Mouse (Mus musculus): Measurements from ENCODE around the gene Hist1h2bn. TPM values are rescaled to one million over a fixed set of nuclear protein-coding genes. Genes with fewer than 3 reads are reported as not detected.
"Not testable (repeated sequence)": the region's sequence is repeated elsewhere in the genome, so short reads cannot be mapped to it uniquely, and the experiment has no call there.

Gene Hist1h2bn
- polyA plus RNA-seq, 1 experiment from 2014 or later, result 3.2 TPM

GRCm38 (mm10) chr13:21749387-21750158 is 4.3 kb upstream of the Hist1h2bn start:
- WGBS, result 4% methylated on average over 5 of the region's 5 CpGs
- H3K36me3 ChIP-seq (ENCODE audit: control insufficient read depth, insufficient read depth, low read length), result no peaks in the 10 kb centered on the region
- peak overlapping the region; percentile 82 for H3K4me2 ChIP-seq (ENCODE audit: low read length)
- no peaks in the 10 kb centered on the region for H3K27me3 ChIP-seq (replicated peaks; ENCODE audit: control insufficient read depth, insufficient read depth, low read length)
- peak overlapping the region; percentile 88 for H3K9ac ChIP-seq (ENCODE audit: low read length)
- H3K27ac ChIP-seq (ENCODE audit: low read depth), result peak overlapping the region; percentile 97
- peak; percentile 73 for DNase-seq (ENCODE audit: low spot score)
- no peaks in the 10 kb centered on the region for H3K9me3 ChIP-seq (ENCODE audit: control insufficient read depth, low read length)
- peak overlapping the region; percentile 77 for H3K4me3 ChIP-seq (ENCODE audit: low read depth, low read length)
- ATAC-seq (replicated peaks; ENCODE audit: low FRiP score, low TSS enrichment, low read depth), result no peak
- H3K4me1 ChIP-seq (replicated peaks; ENCODE audit: control insufficient read depth, insufficient read depth, low read length), result peaks cover 24% of the 10 kb centered on the region

- peak; percentile 99 for DNase-seq (ENCODE audit: low spot score)
- ATAC-seq (replicated peaks; ENCODE audit: low FRiP score, low TSS enrichment, low read depth), result peak; percentile 85
- Histone ChIP-seq H3K9ac (ENCODE audit: low read length) (peak within 1 kb of the TSS; percentile 88), H3K4me1 (replicated peaks; ENCODE audit: control insufficient read depth, insufficient read depth, low read length) (peaks cover 24% of the 10 kb centered on the region), H3K27ac (ENCODE audit: low read depth) (peak within 1 kb of the TSS; percentile 97), H3K4me2 (ENCODE audit: low read length) (peak within 1 kb of the TSS; percentile 82), H3K4me3 (ENCODE audit: low read depth, low read length) (peak within 1 kb of the TSS; percentile 77)
- H3K9me3 ChIP-seq (ENCODE audit: control insufficient read depth, low read length); H3K27me3 ChIP-seq (replicated peaks; ENCODE audit: control insufficient read depth, insufficient read depth, low read length); H3K36me3 ChIP-seq (ENCODE audit: control insufficient read depth, insufficient read depth, low read length): not testable (repeated sequence)
- WGBS, result under 1% methylated on average over 39 of the region's 56 CpGs
Observed at GRCm38 (mm10) chr13:21750159-21751017, 3.5 kb upstream of the Hist1h2bn start, which contains the start of gene Hist1h4k. Gene Hist1h4k (minus strand): TSS chr13:21750505.

DNA sequence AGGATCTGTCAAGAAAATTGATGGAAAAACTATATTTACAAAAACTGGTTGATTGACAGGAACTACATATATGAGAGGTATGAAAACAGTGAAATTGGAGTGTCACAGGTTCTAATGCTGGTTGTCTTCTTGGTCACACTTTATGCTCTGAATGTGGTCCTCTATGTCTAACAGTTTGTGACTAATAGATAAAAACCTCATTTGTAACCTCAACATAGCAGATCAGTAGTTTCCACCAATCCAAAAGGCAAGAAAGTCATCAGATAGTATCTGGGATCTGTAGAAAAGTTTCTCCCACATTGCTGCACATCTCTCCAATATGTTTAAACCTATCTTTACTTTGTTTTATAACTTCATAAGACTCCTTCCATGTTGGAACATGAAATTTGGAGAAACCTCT is 2.5 kb upstream of the Hist1h2bn start:
- H3K27me3 ChIP-seq (replicated peaks; ENCODE audit: control insufficient read depth, insufficient read depth, low read length), result no peaks in the 10 kb centered on the region
- H3K4me2 ChIP-seq (ENCODE audit: low read length), result no peak overlapping the region
- H3K4me3 ChIP-seq (ENCODE audit: low read depth, low read length), result no peak overlapping the region
- H3K36me3 ChIP-seq (ENCODE audit: control insufficient read depth, insufficient read depth, low read length), result no peaks in the 10 kb centered on the region
- no peak overlapping the region; the same call in 1 of the 2 replicates for H3K27ac ChIP-seq (ENCODE audit: low read depth)
- peaks cover 24% of the 10 kb centered on the region for H3K4me1 ChIP-seq (replicated peaks; ENCODE audit: control insufficient read depth, insufficient read depth, low read length)
- H3K9ac ChIP-seq (ENCODE audit: low read length), result no peak overlapping the region
- no peaks in the 10 kb centered on the region for H3K9me3 ChIP-seq (ENCODE audit: control insufficient read depth, low read length)
- DNase-seq (ENCODE audit: low spot score) (no peak), ATAC-seq (replicated peaks; ENCODE audit: low FRiP score, low TSS enrichment, low read depth) (no peak)

GRCm38 (mm10) chr13:21751827-21752226 is 2.1 kb upstream of the Hist1h2bn start:
- WGBS, result 68% methylated on average over 3 of the region's 3 CpGs
- Histone ChIP-seq H3K4me2 (ENCODE audit: low read length) (peak overlapping the region; percentile 70; the same call in 1 of the 2 replicates), H3K4me1 (replicated peaks; ENCODE audit: control insufficient read depth, insufficient read depth, low read length) (peaks cover 24% of the 10 kb centered on the region), H3K4me3 (ENCODE audit: low read depth, low read length) (no peak overlapping the region), H3K9me3 (ENCODE audit: control insufficient read depth, low read length) (no peaks in the 10 kb centered on the region), H3K27ac (ENCODE audit: low read depth) (peak overlapping the region; percentile 89), H3K9ac (ENCODE audit: low read length) (no peak overlapping the region), H3K36me3 (ENCODE audit: control insufficient read depth, insufficient read depth, low read length) (no peaks in the 10 kb centered on the region), H3K27me3 (replicated peaks; ENCODE audit: control insufficient read depth, insufficient read depth, low read length) (no peaks in the 10 kb centered on the region)
- ATAC-seq (replicated peaks; ENCODE audit: low FRiP score, low TSS enrichment, low read depth) (no peak), DNase-seq (ENCODE audit: low spot score) (no peak)

GRCm38 (mm10) chr13:21752356-21752755 is 1.6 kb upstream of the Hist1h2bn start:
- H3K9ac ChIP-seq (ENCODE audit: low read length), result peak overlapping the region; percentile 69
- DNase-seq (ENCODE audit: low spot score), result no peak

DNA sequence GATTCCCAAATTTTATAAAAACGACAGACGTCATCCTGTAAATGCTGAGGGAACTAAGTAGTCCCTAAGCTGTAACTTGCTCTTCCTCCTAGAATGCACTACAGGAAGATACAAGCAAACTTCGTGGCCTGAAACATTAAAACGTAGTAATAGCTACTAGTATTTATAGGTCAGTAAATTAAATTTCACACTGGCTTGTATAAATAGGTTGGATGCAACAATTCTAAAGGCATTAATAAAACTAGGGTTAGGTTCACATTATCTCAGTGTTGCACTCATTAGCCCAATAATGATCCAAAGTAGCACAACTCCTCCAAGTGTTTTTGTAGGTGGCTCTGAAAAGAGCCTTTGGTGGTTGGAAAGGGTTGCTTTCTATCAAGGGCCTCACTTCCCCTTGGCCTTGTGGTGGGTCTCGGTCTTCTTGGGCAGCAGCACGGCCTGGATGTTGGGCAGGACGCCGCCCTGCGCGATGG is 836 bp upstream of the Hist1h2bn start:
- Histone ChIP-seq H3K27me3 (replicated peaks; ENCODE audit: control insufficient read depth, insufficient read depth, low read length) (no peaks in the 10 kb centered on the region), H3K9ac (ENCODE audit: low read length) (peak overlapping the region; percentile 69), H3K4me2 (ENCODE audit: low read length) (peak overlapping the region; percentile 70), H3K36me3 (ENCODE audit: control insufficient read depth, insufficient read depth, low read length) (no peaks in the 10 kb centered on the region), H3K4me1 (replicated peaks; ENCODE audit: control insufficient read depth, insufficient read depth, low read length) (peaks cover 24% of the 10 kb centered on the region), H3K4me3 (ENCODE audit: low read depth, low read length) (peak overlapping the region; percentile 41), H3K27ac (ENCODE audit: low read depth) (peak overlapping the region; percentile 89), H3K9me3 (ENCODE audit: control insufficient read depth, low read length) (no peaks in the 10 kb centered on the region)
- ATAC-seq (replicated peaks; ENCODE audit: low FRiP score, low TSS enrichment, low read depth) (no peak), DNase-seq (ENCODE audit: low spot score) (peak; percentile 66)
- 2% methylated on average over 10 of the region's 10 CpGs for WGBS

More at GRCm38 (mm10) chr13:21752356-21752755, 1.6 kb upstream of the Hist1h2bn start:
- peaks cover 24% of the 10 kb centered on the region for H3K4me1 ChIP-seq (replicated peaks; ENCODE audit: control insufficient read depth, insufficient read depth, low read length)
- H3K9me3 ChIP-seq (ENCODE audit: control insufficient read depth, low read length), result no peaks in the 10 kb centered on the region
- peak overlapping the region; percentile 70 for H3K4me2 ChIP-seq (ENCODE audit: low read length)
- ATAC-seq (replicated peaks; ENCODE audit: low FRiP score, low TSS enrichment, low read depth), result no peak
- WGBS, result 23% methylated on average over 3 of the region's 3 CpGs
- peak overlapping the region; percentile 89 for H3K27ac ChIP-seq (ENCODE audit: low read depth)
- H3K4me3 ChIP-seq (ENCODE audit: low read depth, low read length), result peak overlapping the region; percentile 41
- H3K27me3 ChIP-seq (replicated peaks; ENCODE audit: control insufficient read depth, insufficient read depth, low read length), result no peaks in the 10 kb centered on the region
- H3K36me3 ChIP-seq (ENCODE audit: control insufficient read depth, insufficient read depth, low read length), result no peaks in the 10 kb centered on the region

DNA sequence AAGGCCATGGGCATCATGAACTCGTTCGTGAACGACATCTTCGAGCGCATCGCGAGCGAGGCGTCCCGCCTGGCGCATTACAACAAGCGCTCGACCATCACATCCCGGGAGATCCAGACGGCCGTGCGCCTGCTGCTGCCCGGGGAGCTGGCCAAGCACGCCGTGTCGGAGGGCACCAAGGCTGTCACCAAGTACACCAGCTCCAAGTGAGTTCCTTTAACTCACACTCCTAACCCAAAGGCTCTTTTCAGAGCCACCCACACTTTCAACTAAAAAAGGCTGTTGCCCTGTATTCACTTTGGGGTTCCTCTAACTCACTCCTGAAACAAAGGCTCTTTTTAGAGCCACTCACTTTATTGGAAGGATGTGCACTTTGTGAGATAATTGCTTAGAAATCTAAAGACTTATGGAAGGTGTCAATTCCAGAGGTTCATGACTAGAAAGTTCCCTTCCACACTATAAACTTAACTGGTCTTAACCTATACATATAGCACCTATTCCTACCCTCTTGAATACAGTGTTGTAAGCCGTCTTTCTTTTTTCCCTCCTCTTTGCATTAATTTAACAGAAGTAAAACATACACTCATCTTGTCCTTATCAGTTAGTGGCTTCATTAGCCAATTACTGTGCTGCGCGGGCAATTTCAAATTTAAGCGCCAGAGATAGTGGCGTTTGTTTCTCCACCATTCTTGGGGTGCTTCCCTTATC is 525 bp downstream of the Hist1h2bn start:
- 5% methylated on average over 15 of the region's 26 CpGs for WGBS
- Histone ChIP-seq H3K9ac (ENCODE audit: low read length) (peak overlapping the region; percentile 69), H3K4me1 (replicated peaks; ENCODE audit: control insufficient read depth, insufficient read depth, low read length) (peaks cover 16% of the 10 kb centered on the region), H3K4me2 (ENCODE audit: low read length) (peak overlapping the region; percentile 70), H3K4me3 (ENCODE audit: low read depth, low read length) (peak overlapping the region; percentile 45), H3K27ac (ENCODE audit: low read depth) (peak overlapping the region; percentile 89)
- not testable (repeated sequence) for H3K36me3 ChIP-seq (ENCODE audit: control insufficient read depth, insufficient read depth, low read length); ATAC-seq (replicated peaks; ENCODE audit: low FRiP score, low TSS enrichment, low read depth); H3K9me3 ChIP-seq (ENCODE audit: control insufficient read depth, low read length); H3K27me3 ChIP-seq (replicated peaks; ENCODE audit: control insufficient read depth, insufficient read depth, low read length)
- DNase-seq (ENCODE audit: low spot score), result peak; percentile 68

- H3K9ac ChIP-seq (ENCODE audit: low read length), result no peak overlapping the region
- no peak for DNase-seq (ENCODE audit: low spot score)
- H3K36me3 ChIP-seq (ENCODE audit: control insufficient read depth, insufficient read depth, low read length), result no peaks in the 10 kb centered on the region
Observed at GRCm38 (mm10) chr13:21755707-21756106, 1.8 kb downstream of the Hist1h2bn start.

More at GRCm38 (mm10) chr13:21755707-21756106, 1.8 kb downstream of the Hist1h2bn start:
- no peak for ATAC-seq (replicated peaks; ENCODE audit: low FRiP score, low TSS enrichment, low read depth)
- H3K9me3 ChIP-seq (ENCODE audit: control insufficient read depth, low read length), result no peaks in the 10 kb centered on the region
- peak overlapping the region; percentile 66 for H3K4me2 ChIP-seq (ENCODE audit: low read length)
- no peak overlapping the region for H3K4me3 ChIP-seq (ENCODE audit: low read depth, low read length)
- no peaks in the 10 kb centered on the region for H3K27me3 ChIP-seq (replicated peaks; ENCODE audit: control insufficient read depth, insufficient read depth, low read length)
- WGBS, result 74% methylated on average over 1 of the region's 1 CpGs
- H3K27ac ChIP-seq (ENCODE audit: low read depth), result no peak overlapping the region
- peaks cover 14% of the 10 kb centered on the region for H3K4me1 ChIP-seq (replicated peaks; ENCODE audit: control insufficient read depth, insufficient read depth, low read length)

Measured in intestine, embryonic 14.5 days (tissue).